Mouse (Mus musculus) thymus, adult 2 months (tissue): ENCODE data around the gene Zmym3. TPM values are rescaled to one million over a fixed set of nuclear protein-coding genes. Genes with fewer than 3 reads are reported as not detected.
A peak's percentile ranks its signal among the peaks of the same experiment; 100 is the strongest.
"Not testable (repeated sequence)": the region's sequence is repeated elsewhere in the genome, so short reads cannot be mapped to it uniquely, and the experiment has no call there.

Source experiments
- DNase-seq: peaks from one replicate; pipeline ENCODE4 v3.0.0; 2021
- H3K27ac ChIP-seq: fragments of 200-500 bp; 2 replicates; pipeline ENCODE4 v1.5.1; 2012; ENCODE audit warnings: low read length, control low read depth; ENCODE audit not compliant: control insufficient read depth, insufficient read depth
- H3K27me3 ChIP-seq: fragments of 200-500 bp; 2 replicates; pipeline ENCODE4 v1.6.1; 2012; ENCODE audit warnings: mild to moderate bottlenecking, low read length, moderate library complexity, mixed read lengths; ENCODE audit not compliant: control insufficient read depth, insufficient read depth
- H3K36me3 ChIP-seq: fragments of 200-500 bp; 2 replicates; pipeline ENCODE4 v1.6.1; 2012; ENCODE audit warnings: mild to moderate bottlenecking, low read length, moderate library complexity; ENCODE audit not compliant: control insufficient read depth, insufficient read depth
- H3K4me1 ChIP-seq: fragments of 200-500 bp; replicated peaks from 2 replicates; pipeline ENCODE4 v1.6.1; 2012; ENCODE audit warnings: low read length; ENCODE audit not compliant: control insufficient read depth, insufficient read depth
- H3K4me3 ChIP-seq: fragments of 200-500 bp; 2 replicates; pipeline ENCODE4 v1.5.1; 2012; ENCODE audit warnings: mild to moderate bottlenecking, low read length, control low read depth, moderate library complexity; ENCODE audit not compliant: control insufficient read depth, insufficient read depth
- CTCF ChIP-seq: fragments of 200-500 bp; IDR thresholded peaks from 2 replicates; pipeline ENCODE4 v1.5.1; 2012; ENCODE audit warnings: mild to moderate bottlenecking, control low read depth, low read length, moderate library complexity, borderline replicate concordance; ENCODE audit not compliant: control insufficient read depth, poor library complexity, insufficient read depth; ENCODE audit errors: extremely low read depth
- POLR2A ChIP-seq: fragments of 200-500 bp; IDR thresholded peaks from 2 replicates; pipeline ENCODE4 v1.6.1; 2012; ENCODE audit warnings: mild to moderate bottlenecking, low read length, control low read depth, moderate library complexity; ENCODE audit not compliant: control insufficient read depth, poor library complexity, insufficient read depth; ENCODE audit errors: extremely low read depth
- WGBS: fragments of 180-500 bp; shearing (Covaris S2); methylation state at CpG from one replicate; pipeline ENCODE4 v1.1.7; 2018; 5-methylcytosine and 5-hydroxymethylcytosine counted together
- polyA plus RNA-seq: library from polyadenylated mRNA; depleted of rRNA; stranded (reverse); fragments of >200 nt; gene quantifications from 2 replicates; pipeline ENCODE4 v1.2.3, GENCODE M21; 2012; rRNA removed

Gene Zmym3
- polyA plus RNA-seq, 1 experiment: 51.2 TPM

DNA sequence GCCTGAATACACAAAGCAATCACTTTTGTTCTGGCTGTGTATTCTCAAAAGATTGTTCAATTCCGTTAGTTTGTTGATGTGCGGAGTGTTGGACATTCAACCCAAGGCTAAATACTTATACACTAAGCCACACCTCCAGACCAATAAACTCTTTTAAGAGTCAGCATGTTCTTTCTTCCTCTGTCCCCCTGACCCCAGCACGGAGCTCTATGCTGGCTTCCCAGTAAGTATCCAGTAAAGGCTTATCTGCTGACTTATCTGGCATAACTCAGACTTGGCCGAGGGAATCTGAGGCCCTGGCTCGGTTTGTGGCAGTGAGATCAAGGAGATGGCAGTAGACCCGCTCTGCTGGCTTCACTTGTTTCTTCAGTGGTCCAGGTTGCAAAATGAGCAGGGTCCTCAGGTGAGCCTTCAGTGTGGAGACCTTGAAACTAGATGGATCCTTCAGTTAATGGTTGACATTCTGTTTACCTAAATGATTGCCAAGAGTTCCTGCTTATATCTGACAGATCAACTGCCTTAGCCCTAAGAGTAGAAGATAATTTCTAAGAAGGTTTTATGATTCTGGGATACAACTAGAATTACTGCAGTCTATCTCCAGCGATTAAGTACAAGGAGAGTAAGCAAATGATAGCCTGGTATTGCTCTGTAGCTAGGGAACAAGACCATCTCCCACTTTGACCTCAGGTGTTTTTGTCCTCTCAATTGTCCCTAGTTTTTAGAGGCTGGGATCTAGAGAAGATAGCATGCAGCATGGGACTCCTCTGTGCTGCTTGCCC lies 44.3 kb downstream of the Zmym3 start, which contains the start of gene Gjb1:
Gene Gjb1, plus strand, starts transcription at position 189 of the 779 bp plus-strand sequence.
- Histone ChIP-seq H3K36me3 (no peaks in the 10 kb centered on the region), H3K4me3 (no peak within 1 kb of the TSS), H3K27me3 (no peaks in the 10 kb centered on the region), H3K4me1 (no peaks in the 10 kb centered on the region), H3K27ac (no peak within 1 kb of the TSS)
- WGBS: 92% methylated on average over 7 of the region's 7 CpGs
- TF ChIP-seq CTCF (no peak), POLR2A (no peak)
- DNase-seq: no peak

DNA sequence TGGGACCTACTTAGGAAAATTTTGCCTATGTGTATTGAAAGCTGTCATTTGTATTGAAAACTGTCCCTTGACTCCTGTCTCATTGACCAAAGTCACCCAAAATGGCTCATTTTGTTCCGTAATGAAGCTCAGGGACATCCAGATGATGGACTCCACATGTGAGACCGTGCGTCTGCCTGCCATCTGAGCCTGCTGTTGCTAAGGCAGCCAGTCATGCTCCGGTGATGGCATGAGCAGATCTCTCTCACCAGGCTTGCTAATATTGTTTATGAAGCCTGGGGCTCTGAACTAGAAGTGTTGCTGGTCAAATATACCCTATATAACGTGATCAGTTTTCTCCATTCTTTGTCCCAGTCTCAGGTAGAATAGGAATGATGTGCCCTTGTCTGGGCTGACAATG lies 47.7 kb downstream of the Zmym3 start:
- Histone ChIP-seq H3K36me3 (no peaks in the 10 kb centered on the region), H3K4me3 (no peak overlapping the region), H3K4me1 (no peaks in the 10 kb centered on the region), H3K27ac (no peak overlapping the region), H3K27me3 (no peaks in the 10 kb centered on the region)
- 93% methylated on average over 5 of the region's 5 CpGs for WGBS
- no peak for TF ChIP-seq CTCF
- no peak for TF ChIP-seq POLR2A
- no peak for DNase-seq

DNA sequence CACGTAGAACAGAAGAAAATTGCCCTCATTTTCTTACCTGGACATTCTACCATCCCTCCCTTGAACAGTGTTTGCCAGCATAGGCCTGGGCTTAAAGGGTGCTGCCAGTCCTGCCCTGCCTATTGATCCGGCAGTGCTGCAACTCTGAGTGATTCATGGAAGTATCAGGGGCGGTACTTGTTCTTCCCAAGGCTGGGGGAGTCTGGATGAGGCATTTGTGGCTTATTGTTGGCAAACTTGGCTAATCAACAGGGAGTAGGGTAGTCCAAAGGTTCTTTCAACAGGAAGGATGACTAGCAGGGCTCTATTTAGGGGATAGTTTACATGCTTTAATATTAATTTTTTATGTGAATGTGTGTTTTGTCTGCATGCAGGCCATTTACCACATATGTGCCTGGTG lies 50.1 kb downstream of the Zmym3 start:
- no peak for DNase-seq
- Histone ChIP-seq H3K27ac (no peak overlapping the region), H3K27me3 (no peaks in the 10 kb centered on the region), H3K36me3 (no peaks in the 10 kb centered on the region), H3K4me3 (no peak overlapping the region), H3K4me1 (no peaks in the 10 kb centered on the region)
- WGBS: 87% methylated on average over 3 of the region's 3 CpGs
- TF ChIP-seq CTCF (no peak), POLR2A (no peak)

DNA sequence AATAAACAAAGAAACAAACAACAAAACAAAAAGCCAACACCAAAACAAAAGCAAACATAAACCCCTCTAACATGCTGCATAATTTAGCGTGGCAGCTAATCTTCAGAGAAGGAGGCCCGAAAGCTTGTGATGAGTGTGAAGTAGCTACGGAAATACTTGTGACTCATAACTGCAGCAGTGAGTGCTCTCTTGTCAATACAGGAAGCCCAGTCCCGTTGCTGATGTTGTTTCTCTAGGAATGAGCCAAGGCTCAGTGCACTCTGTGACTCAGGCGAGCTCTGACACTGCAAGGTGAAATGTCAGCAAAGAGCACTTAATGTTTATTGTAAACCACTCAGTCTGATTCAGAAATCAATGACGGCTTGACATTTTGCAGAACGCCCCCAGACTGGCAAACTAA lies 51.6 kb downstream of the Zmym3 start:
- TF ChIP-seq CTCF (no peak), POLR2A (no peak)
- no peak for DNase-seq
- no peaks in the 10 kb centered on the region for H3K4me1 ChIP-seq
- 82% methylated on average over 7 of the region's 7 CpGs for WGBS
- H3K36me3 ChIP-seq: no peaks in the 10 kb centered on the region
- no peaks in the 10 kb centered on the region for H3K27me3 ChIP-seq
- H3K4me3 ChIP-seq: no peak overlapping the region
- H3K27ac ChIP-seq: no peak overlapping the region

DNA sequence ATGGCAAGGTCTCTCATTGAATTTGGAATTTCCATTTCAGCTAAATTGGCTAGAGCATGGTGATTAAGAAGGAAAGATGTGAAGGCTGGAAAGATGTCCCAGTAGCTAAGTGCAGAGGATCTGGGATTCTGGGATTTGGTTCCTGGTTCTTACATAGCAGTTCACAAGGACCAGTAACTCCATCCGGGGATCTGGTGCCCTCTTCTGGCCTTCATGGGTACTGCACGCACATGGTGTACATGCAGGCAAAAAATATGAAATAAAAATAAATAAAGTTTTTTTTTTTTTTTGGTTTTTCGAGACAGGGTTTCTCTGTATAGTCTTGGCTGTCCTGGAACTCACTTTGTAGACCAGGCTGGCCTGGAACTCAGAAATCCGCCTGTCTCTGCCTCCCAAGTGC lies 61.7 kb downstream of the Zmym3 start:
- WGBS: 79% methylated on average over 4 of the region's 4 CpGs
- H3K36me3 ChIP-seq, H3K27me3 ChIP-seq, H3K27ac ChIP-seq, H3K4me3 ChIP-seq, H3K4me1 ChIP-seq: not testable (repeated sequence)
- DNase-seq: peak; percentile 7

Other genes with a start within 250 kb of the Zmym3 start
- gene Snx12, start 198.3 kb downstream of the Zmym3 start, polyA plus RNA-seq: 15.7 and 17.1 TPM in 2 replicates
- gene Foxo4, start 166.3 kb downstream of the Zmym3 start, polyA plus RNA-seq: 65.7 and 69.2 TPM in 2 replicates
- gene Gm614, start 156.9 kb downstream of the Zmym3 start, polyA plus RNA-seq: 1.3 and 2.0 TPM in 2 replicates
- gene Il2rg, start 152.6 kb downstream of the Zmym3 start, polyA plus RNA-seq: 364 and 430 TPM in 2 replicates
- gene Gm20489, start 151.8 kb downstream of the Zmym3 start, polyA plus RNA-seq: not detected in 2 replicates
- gene Med12, start 146.8 kb downstream of the Zmym3 start, polyA plus RNA-seq: 363 and 395 TPM in 2 replicates
- gene Nlgn3, start 121.7 kb downstream of the Zmym3 start, polyA plus RNA-seq: 0.20 and 0.40 TPM in 2 replicates
- 0.20 and 2.5 TPM in 2 replicates for gene Gjb1, start 44.5 kb downstream of the Zmym3 start, polyA plus RNA-seq
- 255 and 269 TPM in 2 replicates for gene Nono, start 8.5 kb upstream of the Zmym3 start, polyA plus RNA-seq
- 0.87 and 8.2 TPM in 2 replicates for gene Itgb1bp2, start 28.2 kb upstream of the Zmym3 start, polyA plus RNA-seq
- gene Taf1, start 111.9 kb upstream of the Zmym3 start, polyA plus RNA-seq: 4.7 and 7.5 TPM in 2 replicates
- 192 and 229 TPM in 2 replicates for gene Ogt, start 219.2 kb upstream of the Zmym3 start, polyA plus RNA-seq